Mouse (Mus musculus) retina, embryonic 14.5 days (tissue): Measurements from ENCODE around the gene Chit1.

Experiments used
- DNase-seq: peaks from one replicate; pipeline ENCODE4 v3.0.0-alpha.2; 2015; ENCODE audit warnings: low spot score

The Chit1 gene

DNA sequence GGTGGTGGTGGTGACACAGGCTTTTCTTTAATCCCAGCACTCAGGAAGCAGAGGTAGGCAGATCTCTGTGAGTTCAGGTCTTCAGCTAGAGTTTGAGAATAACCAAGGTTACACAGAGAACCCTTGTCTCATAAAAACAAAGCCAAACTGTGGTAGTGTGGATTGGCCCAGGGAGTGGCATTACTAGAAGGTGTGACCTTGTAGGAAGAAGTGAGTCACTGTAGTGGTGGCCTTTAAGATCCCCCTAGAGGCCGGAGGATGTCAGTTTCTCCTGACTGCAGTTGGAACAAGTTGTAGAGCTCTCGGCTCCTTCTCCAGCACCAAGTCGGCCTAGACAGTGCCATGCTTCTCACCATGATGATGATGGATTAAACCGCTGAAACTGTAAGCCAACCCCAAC lies at the start of gene Chit1:
TSS of gene Chit1 (plus strand) at position 264 of the 400 bp plus-strand sequence.
- DNase-seq = no peak

DNA sequence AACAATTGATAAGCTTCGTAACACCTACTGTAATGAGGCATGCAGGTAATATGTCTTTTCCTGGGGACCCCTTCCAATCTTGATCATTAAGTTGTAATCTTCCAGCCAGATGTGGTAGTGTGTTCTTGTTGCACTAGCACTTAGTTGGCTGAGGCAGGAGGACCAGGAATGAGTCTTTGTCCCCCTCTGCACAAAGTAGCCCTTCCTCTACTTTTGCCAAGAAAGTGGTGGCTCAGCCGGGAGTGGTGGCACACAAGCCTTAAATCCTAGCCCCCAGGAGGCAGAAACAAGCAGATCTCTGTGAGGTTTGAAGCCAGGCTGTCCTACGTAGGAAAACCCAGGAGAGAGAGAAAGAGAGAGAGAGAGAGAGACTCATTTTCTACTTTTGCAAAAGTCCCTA lies 49.1 kb upstream of the Chit1 start:
- no peak for DNase-seq

- DNase-seq = peak; percentile 75
Observed at GRCm38 (mm10) chr1:134062411-134063085, 48.5 kb upstream of the Chit1 start.

DNA sequence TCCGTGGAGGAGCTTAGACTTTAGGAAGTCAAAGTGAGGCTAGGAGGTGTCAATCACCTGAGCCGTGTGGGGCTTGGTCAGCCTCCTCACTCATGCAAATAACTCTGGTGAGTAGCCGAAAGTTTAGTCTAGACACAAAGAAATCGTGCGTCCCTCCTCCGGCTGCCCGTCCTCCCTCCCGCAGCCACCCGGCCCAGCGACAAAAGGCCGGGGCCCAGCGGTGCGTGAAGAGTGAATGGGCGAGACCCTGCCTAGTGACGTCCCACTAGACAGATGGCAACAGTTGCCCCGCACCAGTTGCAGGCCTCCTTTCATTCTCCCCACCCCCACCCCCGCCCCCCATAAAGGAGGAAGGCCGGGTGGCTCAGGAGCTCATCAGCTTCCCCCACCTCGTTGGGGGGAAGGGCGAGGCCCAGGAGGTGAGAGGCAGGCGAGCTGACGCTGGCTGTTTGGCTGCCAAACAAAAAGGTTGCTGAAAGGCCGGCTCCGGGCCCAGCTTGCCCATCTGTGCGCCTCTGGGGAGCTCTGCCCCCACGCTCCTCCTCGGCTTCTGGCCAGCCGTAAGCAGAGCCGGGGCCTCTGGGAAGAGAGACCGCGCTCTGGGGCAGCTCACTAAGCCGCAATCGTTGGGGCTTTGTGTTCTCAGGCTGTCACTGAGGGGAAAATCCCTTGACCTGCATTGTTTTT lies 47.8 kb upstream of the Chit1 start:
- peak; percentile 91 for DNase-seq

DNA sequence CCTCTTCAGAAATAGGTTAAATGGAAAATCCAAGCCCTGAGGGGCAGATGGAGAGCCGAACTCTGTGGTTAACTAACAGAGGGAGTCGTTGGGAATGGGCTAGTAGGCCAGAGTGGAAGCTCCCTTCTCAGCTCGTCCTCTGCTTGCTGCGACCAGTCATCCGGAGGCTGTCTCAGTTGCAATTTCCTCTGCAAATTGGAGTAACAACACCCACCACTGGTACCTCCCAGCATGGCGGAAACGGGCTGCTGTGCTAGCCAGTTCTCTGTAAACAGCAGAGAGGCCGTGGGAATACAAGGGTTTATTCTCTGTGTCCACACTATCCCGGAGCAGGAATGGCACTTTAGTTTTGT lies 47.3 kb upstream of the Chit1 start:
- no peak for DNase-seq

DNA sequence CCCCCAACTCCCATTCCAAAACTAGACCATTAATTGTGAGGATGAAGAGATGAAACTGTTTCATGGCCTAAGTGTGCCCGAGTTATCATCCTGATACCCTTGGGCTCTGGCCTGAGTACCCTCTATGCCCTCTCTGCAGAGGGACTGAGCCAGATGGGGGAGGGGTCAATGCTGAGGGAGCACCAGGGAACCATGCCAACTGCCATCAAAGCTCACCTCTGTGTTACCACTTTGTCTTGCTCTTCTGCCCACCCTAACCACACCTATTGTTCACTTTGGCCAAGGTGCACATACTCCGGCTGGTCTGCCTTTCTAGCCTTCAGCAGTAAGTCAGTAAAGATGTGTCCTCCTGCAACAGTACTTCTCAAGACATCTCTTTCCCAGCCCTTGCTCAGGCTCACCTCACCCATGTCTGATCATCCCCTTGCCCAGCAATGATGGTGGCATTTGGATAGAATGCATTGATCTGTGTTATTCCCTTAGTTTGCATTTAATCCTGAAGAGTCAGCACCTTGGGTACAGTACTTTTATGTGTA lies 46.7 kb upstream of the Chit1 start:
- DNase-seq = no peak

DNA sequence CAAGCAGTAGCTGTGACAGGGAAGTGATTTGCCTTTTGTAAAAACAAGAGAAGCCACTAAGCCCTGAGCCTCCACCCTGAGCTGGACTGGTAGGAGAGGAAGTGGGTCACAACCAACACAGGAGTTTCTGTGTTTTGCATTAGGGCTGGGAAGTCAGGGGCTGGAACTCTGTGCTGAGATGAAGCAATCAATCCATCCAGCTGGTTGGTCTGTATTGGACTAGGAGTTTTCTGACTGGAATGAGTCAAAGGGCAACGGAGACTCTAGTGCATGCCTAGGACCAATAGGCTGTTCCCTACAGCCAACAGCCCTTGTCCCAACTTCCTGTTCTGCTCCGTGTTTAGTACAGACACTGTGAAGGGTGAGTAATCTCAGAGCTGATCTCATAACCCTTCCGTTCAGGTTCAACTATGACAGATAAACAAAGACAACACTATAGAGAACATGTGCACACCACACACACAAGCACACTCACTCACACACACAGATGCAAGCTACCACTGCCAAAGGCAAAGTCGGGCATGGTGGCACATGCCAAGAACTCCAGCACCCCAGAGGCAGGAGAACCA lies 45.7 kb upstream of the Chit1 start:
- DNase-seq = no peak

GRCm38 (mm10) chr1:134066554-134066953 lies 44.5 kb upstream of the Chit1 start:
- DNase-seq = no peak

DNA sequence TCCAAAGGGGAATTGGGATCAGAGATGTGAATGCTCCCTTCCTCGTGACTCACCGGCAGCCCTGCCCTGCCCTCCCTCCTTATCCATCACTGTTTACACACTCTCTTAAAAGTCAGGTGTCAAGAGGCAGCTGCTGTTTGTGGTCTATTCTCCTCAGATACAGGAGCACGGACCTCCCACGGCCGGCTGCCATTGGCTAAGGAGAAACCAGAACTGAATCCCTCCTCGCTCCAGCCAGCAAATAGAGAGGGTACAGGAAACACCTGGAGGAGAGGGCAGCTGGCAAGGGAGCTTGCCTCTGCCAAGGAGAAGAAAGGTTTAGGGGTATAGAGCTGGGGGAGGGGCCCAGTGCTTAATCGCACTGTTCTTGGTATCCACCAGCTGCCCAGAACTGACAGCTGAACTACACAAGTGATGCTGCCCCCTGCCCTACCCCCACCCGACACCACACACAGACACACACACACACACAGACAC lies 43.9 kb upstream of the Chit1 start:
- no peak for DNase-seq

- DNase-seq = no peak
Observed at GRCm38 (mm10) chr1:134070099-134070669, 40.9 kb upstream of the Chit1 start.

GRCm38 (mm10) chr1:134071411-134072018 lies 39.5 kb upstream of the Chit1 start:
- peak; percentile 61 for DNase-seq

GRCm38 (mm10) chr1:134073061-134073564 lies 37.9 kb upstream of the Chit1 start:
- DNase-seq = no peak

DNA sequence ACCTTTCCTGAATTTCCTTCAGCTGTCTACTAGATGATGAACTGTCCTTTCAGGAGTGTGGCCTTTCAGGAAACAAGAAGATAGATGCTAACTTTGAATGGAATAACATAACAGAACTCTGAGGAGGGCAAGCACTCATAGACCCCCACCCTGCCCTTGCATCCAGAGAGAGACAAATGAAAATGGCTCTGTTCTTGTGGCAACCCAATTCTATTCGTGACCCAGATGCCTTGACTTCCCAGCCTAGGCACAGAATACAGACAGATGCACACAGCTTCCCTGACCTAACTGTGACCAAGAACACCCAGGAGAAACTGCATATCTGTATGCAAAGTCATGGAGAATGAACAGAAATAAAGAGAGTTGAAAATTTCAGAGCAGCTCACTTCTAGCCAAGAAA lies 37.4 kb upstream of the Chit1 start:
- DNase-seq = no peak

GRCm38 (mm10) chr1:134074184-134074583 lies 36.9 kb upstream of the Chit1 start:
- DNase-seq = no peak

- DNase-seq = no peak
Observed at GRCm38 (mm10) chr1:134074606-134075005, 36.4 kb upstream of the Chit1 start.

- DNase-seq = no peak
Observed at GRCm38 (mm10) chr1:134075532-134075931, 35.5 kb upstream of the Chit1 start.

- no peak for DNase-seq
Observed at GRCm38 (mm10) chr1:134076789-134077188, 34.3 kb upstream of the Chit1 start.

DNA sequence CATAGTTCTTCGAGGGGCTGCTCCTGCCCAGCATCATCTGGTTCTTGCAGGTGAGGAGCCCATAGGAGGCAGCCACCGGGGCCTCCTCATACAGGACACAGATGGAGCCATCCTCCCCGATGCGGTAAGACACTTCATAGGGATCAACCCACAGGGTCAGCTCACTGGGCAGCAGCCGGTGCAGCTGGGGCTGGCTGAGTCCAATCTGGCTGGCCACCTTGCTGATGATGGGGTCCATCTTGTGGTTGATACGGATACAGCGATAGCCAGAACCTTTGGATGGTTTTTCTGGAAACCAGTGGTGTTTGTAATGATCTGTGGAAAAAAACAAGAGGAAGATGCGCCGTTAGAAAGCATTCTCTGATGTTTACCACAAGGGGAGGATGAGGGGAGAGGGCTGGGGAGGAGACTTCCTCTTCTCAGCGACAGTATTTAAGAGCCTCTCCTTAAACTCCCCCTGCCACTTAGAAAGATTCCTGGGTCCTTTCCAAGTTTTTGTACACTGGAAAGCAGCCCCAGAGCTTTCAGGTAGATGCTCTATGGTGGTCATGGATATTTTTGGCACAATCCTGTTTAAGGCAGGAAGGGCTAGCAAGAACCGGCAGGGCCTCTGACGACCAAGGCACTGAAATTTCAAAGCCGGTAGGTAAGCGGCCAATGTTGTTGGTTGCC lies 33.5 kb upstream of the Chit1 start:
- DNase-seq = peak; percentile 69

- no peak for DNase-seq
Observed at GRCm38 (mm10) chr1:134078061-134078795, 32.8 kb upstream of the Chit1 start.

DNA sequence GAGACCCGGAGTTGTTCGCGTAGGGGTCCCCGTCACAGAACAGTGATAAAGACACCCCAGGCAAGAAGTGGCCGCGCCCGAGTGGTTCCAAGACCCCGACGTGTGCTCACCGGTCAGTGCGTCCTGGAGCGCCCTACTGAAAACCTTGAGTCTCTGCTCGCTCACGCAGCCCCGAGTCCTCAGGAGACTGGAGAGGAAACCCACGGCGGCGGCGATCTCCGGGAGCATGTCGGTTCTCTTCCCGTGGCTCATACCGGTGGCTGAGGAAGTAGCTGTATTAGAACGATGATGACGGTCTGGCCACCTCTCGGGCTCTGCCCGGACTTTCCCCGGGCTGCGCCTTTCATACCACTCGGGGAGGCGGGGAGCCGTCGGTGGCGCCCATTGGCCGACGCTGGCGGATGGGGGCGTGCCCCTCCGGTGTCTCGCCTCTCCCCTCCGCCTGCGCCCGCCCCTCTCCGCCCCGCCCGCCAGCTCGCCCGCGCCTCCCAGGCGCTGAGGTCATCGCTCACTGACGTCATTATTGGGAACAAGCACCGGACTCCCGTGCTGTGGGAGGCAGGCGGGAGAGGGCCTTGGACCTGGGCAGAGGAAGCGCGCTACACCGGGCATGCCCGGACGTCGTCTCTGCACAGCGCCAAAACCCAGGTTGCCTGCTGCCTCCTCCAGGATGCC lies 32.1 kb upstream of the Chit1 start, which contains the start of gene Btg2:
TSS of gene Btg2 (minus strand) at position 319 of the 675 bp plus-strand sequence.
- peak; percentile 97 for DNase-seq
